Mouse (Mus musculus) limb, embryonic 12.5 days (tissue): ENCODE results near the gene Oas2. TPM values are rescaled to one million over a fixed set of nuclear protein-coding genes. Genes with fewer than 3 reads are reported as not detected.
A peak's percentile ranks its signal among the peaks of the same experiment; 100 is the strongest.

Experiments used
- ATAC-seq: fragments of 200-750 bp; cut with Nextera tagmentation; 2 replicates; pipeline ENCODE4 v1.8.0; 2017; ENCODE audit warnings: low read depth, moderate TSS enrichment; ENCODE audit not compliant: insufficient number of reproducible peaks, insufficient read depth, low FRiP score, low TSS enrichment
- H3K27ac ChIP-seq: fragments of 300-500 bp; sonication (generic); 2 replicates; pipeline ENCODE4 v1.5.1; 2016; ENCODE audit warnings: mild to moderate bottlenecking, moderate library complexity
- H3K27me3 ChIP-seq: fragments of 300-500 bp; sonication (generic); 2 replicates; pipeline ENCODE4 v1.6.1; 2016; ENCODE audit warnings: mild to moderate bottlenecking, moderate library complexity
- H3K36me3 ChIP-seq: fragments of 300-500 bp; sonication (generic); 2 replicates; pipeline ENCODE4 v1.6.1; 2016; ENCODE audit warnings: mild to moderate bottlenecking, moderate library complexity
- H3K4me1 ChIP-seq: fragments of 300-500 bp; sonication (generic); replicated peaks from 2 replicates; pipeline ENCODE4 v1.6.1; 2016
- H3K4me2 ChIP-seq: fragments of 300-500 bp; sonication (generic); 2 replicates; pipeline ENCODE4 v1.6.1; 2016; ENCODE audit warnings: mild to moderate bottlenecking, moderate library complexity
- H3K4me3 ChIP-seq: fragments of 300-500 bp; sonication (generic); replicated peaks from 2 replicates; pipeline ENCODE4 v1.5.1; 2016; ENCODE audit warnings: mild to moderate bottlenecking
- H3K9ac ChIP-seq: fragments of 300-500 bp; sonication (generic); replicated peaks from 2 replicates; pipeline ENCODE4 v1.6.1; 2016; ENCODE audit warnings: mild to moderate bottlenecking, moderate library complexity
- H3K9me3 ChIP-seq: fragments of 300-500 bp; sonication (generic); 2 replicates; pipeline ENCODE4 v1.6.1; 2016; ENCODE audit warnings: mild to moderate bottlenecking, moderate library complexity
- WGBS: fragments of 180-500 bp; shearing (Covaris S2); methylation state at CpG from one replicate; pipeline ENCODE4 v1.1.7; 2016; 5-methylcytosine and 5-hydroxymethylcytosine counted together
- polyA plus RNA-seq: library from polyadenylated mRNA; unstranded; fragments of >200 nt; fragmentation: Nextera tagmentation; extraction: Ambion mirVana; gene quantifications from 2 replicates; pipeline ENCODE4 v1.2.1, GENCODE M21; 2016

Gene Oas2
- polyA plus RNA-seq, 1 experiment from 2014 or later: 0.19 TPM

DNA sequence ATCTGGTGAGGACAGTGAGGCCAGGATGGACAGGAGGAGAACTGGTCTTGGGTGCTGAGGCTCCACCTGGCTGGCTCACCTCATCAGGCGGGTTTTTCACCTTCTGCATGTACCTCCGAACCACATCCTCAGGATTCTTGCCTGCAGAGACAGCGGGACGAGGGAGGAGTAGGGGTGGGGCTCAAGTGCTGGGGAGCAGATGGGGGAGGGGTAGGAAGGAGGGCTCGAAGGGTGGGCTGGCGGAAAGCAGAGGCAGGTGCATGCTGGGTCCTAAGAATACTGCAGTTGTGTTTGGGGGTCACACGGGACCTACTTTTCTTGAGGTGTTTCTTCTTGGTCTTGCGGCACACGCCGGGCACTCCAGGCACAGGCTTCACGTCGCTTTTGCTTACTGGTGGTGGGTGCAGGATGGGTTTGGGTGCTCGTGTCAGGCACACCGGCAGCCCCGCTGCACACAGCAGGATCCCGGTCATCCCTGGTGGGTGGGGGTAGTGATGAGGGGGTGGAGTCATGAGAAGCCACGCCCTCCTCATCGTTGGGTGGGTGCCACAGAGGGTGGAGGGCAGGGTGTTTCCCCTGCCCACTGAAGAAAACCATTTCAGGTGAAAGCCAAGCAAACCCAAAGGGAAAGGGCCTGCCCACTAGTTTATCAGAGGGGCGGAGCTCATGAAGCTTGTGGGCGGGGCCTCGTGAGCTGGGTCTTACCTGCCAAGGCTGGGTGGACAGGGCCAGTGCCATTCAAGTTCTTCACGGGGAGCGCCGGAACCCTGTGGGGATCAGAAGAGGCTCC is 66.5 kb downstream of the Oas2 start:
- no peak overlapping the region for H3K4me3 ChIP-seq

GRCm38 (mm10) chr5:120680918-120681317 is 68.7 kb downstream of the Oas2 start:
- ATAC-seq: no peak
- Histone ChIP-seq H3K4me1 (peaks cover 26% of the 10 kb centered on the region), H3K27me3 (peaks cover 59% of the 10 kb centered on the region), H3K27ac (no peak overlapping the region), H3K9me3 (no peaks in the 10 kb centered on the region), H3K36me3 (no peaks in the 10 kb centered on the region), H3K4me2 (peak overlapping the region; percentile 77; the same call in 1 of the 2 replicates), H3K9ac (no peak overlapping the region), H3K4me3 (no peak overlapping the region)
- WGBS: 86% methylated on average over 18 of the region's 18 CpGs

More for the DNA sequence above, 66.5 kb downstream of the Oas2 start:
- ATAC-seq: no peak
- Histone ChIP-seq H3K4me1 (peaks cover 26% of the 10 kb centered on the region), H3K9ac (no peak overlapping the region), H3K4me2 (peak overlapping the region; percentile 31), H3K9me3 (no peaks in the 10 kb centered on the region), H3K27me3 (peaks cover 65% of the 10 kb centered on the region), H3K27ac (no peak overlapping the region), H3K36me3 (no peaks in the 10 kb centered on the region)
- WGBS: 9% methylated on average over 24 of the region's 24 CpGs

Other genes with a start within 250 kb of the Oas2 start
- gene Plbd2, start 246.2 kb downstream of the Oas2 start, polyA plus RNA-seq: 46.0 and 46.3 TPM in 2 replicates
- 6.1 and 6.2 TPM in 2 replicates for gene Slc8b1, start 238.7 kb downstream of the Oas2 start, polyA plus RNA-seq
- gene Tpcn1, start 161.2 kb downstream of the Oas2 start, polyA plus RNA-seq: 16.7 and 17.2 TPM in 2 replicates
- 0.64 and 0.93 TPM in 2 replicates for gene Iqcd, start 160.8 kb downstream of the Oas2 start, polyA plus RNA-seq
- 16.9 and 19.1 TPM in 2 replicates for gene Rita1, start 137.3 kb downstream of the Oas2 start, polyA plus RNA-seq
- gene Ddx54, start 137.1 kb downstream of the Oas2 start, polyA plus RNA-seq: 48.8 and 50.3 TPM in 2 replicates
- not detected in 2 replicates for gene Cfap73, start 115.6 kb downstream of the Oas2 start, polyA plus RNA-seq
- gene Rasal1, start 101.0 kb downstream of the Oas2 start, polyA plus RNA-seq: 0.24 and 0.86 TPM in 2 replicates
- gene Dtx1, start 37.9 kb downstream of the Oas2 start, polyA plus RNA-seq: 6.8 and 7.5 TPM in 2 replicates
- gene Oas3, start 27.8 kb upstream of the Oas2 start, polyA plus RNA-seq: not detected in 2 replicates
- gene Oas1e, start 45.7 kb upstream of the Oas2 start, polyA plus RNA-seq: 0.20 TPM in 1 of 2 replicates, not detected in the other
- 0.23 and 0.51 TPM in 2 replicates for gene Oas1c, start 62.7 kb upstream of the Oas2 start, polyA plus RNA-seq
- not detected in 2 replicates for gene Oas1f, start 97.5 kb upstream of the Oas2 start, polyA plus RNA-seq
- not detected in 2 replicates for gene Oas1h, start 111.6 kb upstream of the Oas2 start, polyA plus RNA-seq
- gene Oas1g, start 137.8 kb upstream of the Oas2 start, polyA plus RNA-seq: 0.14 and 0.22 TPM in 2 replicates
- gene Oas1a, start 157.7 kb upstream of the Oas2 start, polyA plus RNA-seq: 0.66 and 1.1 TPM in 2 replicates
- not detected in 2 replicates for gene Oas1d, start 164.7 kb upstream of the Oas2 start, polyA plus RNA-seq